Mouse (Mus musculus) cortical plate, adult 2 months (tissue): Measurements from ENCODE around the gene Elfn1.

Source experiments
- CTCF ChIP-seq: fragments of 200-500 bp; IDR thresholded peaks from 2 replicates; pipeline ENCODE4 v1.5.1; 2011; ENCODE audit warnings: mild to moderate bottlenecking, control low read depth, low read length; ENCODE audit not compliant: insufficient read depth; ENCODE audit errors: extremely low read depth
- POLR2A ChIP-seq: fragments of 200-500 bp; IDR thresholded peaks from 2 replicates; pipeline ENCODE4 v1.6.1; 2011; ENCODE audit warnings: mild to moderate bottlenecking, low read length, control low read depth; ENCODE audit not compliant: insufficient read depth; ENCODE audit errors: extremely low read depth

DNA sequence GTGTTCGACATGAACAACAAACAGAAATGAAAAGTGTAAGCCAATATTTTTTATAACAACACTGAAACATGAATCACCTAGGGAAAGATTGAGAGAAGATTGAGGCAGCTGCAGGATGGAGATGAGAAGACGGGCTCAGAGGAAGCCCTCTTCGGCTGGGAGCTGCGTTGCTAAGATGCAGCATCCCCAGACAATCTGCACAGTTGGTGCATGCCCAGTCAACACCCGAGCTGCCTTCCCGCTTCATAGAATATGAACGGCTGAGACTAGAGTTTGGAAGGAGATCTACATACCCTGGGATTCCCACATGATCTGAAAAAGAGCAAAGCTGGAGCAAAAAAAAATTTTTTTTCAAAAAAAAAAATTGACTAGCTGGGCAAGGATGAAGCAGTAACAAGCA is 111.0 kb downstream of the Elfn1 start:
- no peak for TF ChIP-seq POLR2A
- TF ChIP-seq CTCF, result no peak
